Mouse (Mus musculus) CD4-positive, CD25-positive, alpha-beta regulatory T cell, adult 2 months (primary cell): Measurements from ENCODE around the gene Spats2l.

Experiments
- DNase-seq: peaks from one replicate; pipeline ENCODE4 v3.0.0-alpha.2; 2012; ENCODE audit warnings: low read depth, low spot score

The Spats2l gene

DNA sequence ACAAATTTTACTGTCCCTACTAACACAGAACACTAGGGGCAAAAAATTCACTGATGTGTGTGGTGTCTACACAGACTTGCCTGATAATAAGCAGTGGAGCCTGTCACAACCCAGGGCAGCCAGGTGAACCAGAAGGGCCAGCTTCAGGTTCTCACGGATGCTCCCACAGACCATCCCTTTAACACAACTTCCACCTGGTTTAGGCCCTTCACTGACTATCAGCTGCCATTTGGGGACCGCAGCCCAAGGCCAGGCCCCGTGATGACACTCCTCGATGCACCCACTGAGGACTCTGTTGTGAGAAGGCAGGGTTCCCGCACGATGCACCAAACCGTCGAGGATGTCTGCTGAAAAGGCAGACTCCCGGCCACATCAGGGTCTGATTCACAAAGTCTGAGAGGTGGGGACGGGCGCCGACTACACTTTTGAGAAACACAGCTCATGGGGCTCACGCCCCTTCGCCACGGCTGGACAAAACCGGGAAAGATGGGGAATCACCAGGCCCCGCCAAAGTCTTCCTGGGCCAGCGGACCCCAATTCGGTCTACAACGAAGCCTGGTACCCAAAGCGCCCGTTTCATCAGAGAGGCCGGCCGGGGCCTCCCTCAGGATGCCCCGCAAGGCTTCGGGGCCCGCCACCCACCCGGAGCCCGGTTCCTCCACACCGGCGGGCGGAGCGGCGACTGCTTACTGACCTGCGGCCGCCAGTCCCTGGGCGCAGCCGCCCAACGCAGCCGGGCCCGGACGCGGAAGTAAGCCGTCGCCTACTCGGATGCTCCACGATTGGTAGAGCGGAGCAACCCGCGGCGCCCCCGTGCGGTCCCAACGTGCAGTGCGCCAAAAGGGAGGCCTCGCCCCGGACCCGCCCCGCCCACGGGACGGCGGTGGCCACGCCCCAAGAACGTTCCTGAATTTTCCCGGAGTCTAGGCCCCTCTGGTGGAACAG is 195.6 kb downstream of the Spats2l start:
- peak; percentile 93 for DNase-seq

DNA sequence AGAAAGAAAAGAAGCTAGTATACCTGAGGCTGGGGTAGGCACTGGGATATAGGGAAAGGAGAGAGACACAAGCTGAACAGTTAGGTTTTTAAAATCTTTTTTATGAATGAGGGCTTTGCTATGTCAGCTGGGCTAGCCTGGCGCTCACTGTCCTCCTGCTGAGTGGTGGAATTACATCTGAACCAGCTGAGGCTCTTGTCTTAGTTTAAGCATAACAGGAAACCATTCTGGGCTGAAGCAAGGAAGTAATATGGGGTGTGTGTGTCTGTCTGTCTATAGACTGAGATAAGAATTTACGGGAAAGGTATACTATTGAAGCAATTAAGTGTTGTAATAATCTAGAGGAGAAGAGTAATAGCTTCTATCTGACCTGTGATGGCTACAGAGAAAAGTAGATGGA is 197.6 kb downstream of the Spats2l start:
- no peak for DNase-seq

- DNase-seq: no peak
Observed at GRCm38 (mm10) chr1:57976860-57977259, 202.9 kb downstream of the Spats2l start.

GRCm38 (mm10) chr1:57989052-57989600 is 215.2 kb downstream of the Spats2l start:
- DNase-seq: no peak

- no peak for DNase-seq
Observed at GRCm38 (mm10) chr1:57991277-57991676, 217.3 kb downstream of the Spats2l start.

DNA sequence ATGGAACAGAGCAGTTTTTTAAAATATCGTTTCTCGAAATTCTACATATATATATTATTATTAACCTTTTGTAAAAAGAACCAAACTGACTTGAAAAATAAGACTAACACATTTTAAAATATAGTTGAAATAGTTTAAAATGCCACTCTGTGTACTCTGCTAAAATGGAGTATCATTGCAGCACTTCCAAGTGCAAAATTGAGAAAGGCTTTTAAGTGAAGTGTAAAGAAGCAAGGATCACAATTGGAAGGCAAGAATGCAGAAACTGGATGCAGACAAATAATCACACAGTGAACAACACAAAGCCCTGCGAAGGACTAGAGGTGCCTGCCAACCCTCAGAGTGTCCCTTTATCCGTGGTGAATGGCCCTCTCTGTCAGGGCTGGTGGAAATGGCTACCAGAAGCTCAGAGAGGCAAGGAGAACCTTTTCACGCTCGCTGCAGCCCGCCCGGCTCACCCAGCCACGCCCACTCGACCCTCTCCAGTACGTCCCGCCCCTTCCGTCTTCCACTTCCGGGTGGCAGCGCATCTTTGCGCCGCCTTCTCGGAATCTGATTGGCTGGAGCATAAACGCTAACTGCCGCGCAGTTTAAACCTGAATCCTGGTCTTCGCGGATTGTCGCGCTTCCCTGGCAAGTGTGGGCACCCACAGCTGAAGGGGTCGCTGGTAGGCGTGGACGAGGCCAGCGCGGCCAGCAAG is 221.6 kb downstream of the Spats2l start, which contains the start of gene Sgo2a:
Gene Sgo2a (plus strand): TSS at position 540 of the 701 bp plus-strand sequence.
- peak; percentile 97 for DNase-seq

DNA sequence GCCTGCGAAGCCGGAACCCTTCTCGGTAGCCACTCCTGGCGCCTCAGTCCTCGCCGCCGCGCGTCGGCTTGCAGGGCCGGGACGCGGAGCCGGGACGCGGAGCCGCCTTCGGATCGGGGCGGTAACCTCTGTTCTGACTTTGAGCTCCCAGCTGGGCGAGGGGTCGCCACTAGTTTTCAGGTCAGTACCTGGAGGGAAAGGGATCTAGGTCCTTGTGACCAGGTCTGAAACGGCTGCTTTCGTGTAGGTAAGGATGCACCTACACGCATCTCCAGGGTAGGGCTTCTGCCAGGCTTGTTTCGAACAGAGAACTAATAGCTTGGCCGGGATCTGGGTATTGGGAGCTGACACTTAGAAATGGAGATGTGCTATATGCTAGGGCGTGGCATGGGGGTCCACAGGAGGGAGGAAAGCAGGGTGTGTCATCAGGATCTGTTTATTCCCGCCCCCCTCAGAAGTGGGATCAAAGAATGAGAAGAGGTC is 222.2 kb downstream of the Spats2l start:
- no peak for DNase-seq
